Mouse (Mus musculus): ENCODE measurements at regions not wholly inside any gene's neighbourhood (a gene's known extent, or its start where the extent isn't known, plus 50 kb on each side); places are given as distances from the start of the nearest gene placed in this dataset.

- TF ChIP-seq CTCF (IDR thresholded peaks at IDR 0.05; ENCODE audit: borderline replicate concordance, insufficient read depth, low read depth, low read length) = no peak
- no peak for TF ChIP-seq POLR2A (IDR thresholded peaks at IDR 0.05; ENCODE audit: borderline replicate concordance, insufficient read depth, low read length)
Measured at GRCm38 (mm10) chr13:84624691-84625090, 402.6 kb downstream of the Tmem161b start.
